Mouse (Mus musculus) megakaryocyte, embryonic 14.5 days (primary cell): ENCODE results near the gene Patj. TPM values are rescaled to one million over a fixed set of nuclear protein-coding genes. Genes with fewer than 3 reads are reported as not detected.
A peak's percentile ranks its signal among the peaks of the same experiment; 100 is the strongest.

Experiments used
- H3K27me3 ChIP-seq: replicated peaks from 2 replicates; pipeline ENCODE3; 2012; ENCODE audit warnings: inconsistent platforms
- H3K36me3 ChIP-seq: replicated peaks from 2 replicates; pipeline ENCODE3; 2012; ENCODE audit warnings: low read length, inconsistent platforms, mixed read lengths
- H3K4me1 ChIP-seq: 2 replicates; pipeline ENCODE4 v1.6.1; 2012; ENCODE audit warnings: inconsistent platforms
- H3K4me3 ChIP-seq: replicated peaks from 2 replicates; pipeline ENCODE3; 2012; ENCODE audit warnings: moderate library complexity, mild to moderate bottlenecking, inconsistent platforms
- H3K9me3 ChIP-seq: 2 replicates; pipeline ENCODE4 v1.6.1; 2012; ENCODE audit warnings: inconsistent platforms
- FLI1 ChIP-seq: IDR thresholded peaks from 2 replicates; pipeline ENCODE4 v1.6.1; 2012; ENCODE audit warnings: low read length, inconsistent platforms, mixed read lengths
- GATA1 ChIP-seq: IDR thresholded peaks from 3 replicates; pipeline ENCODE4 v1.6.1; 2012; ENCODE audit warnings: mixed read lengths, low read length, inconsistent platforms, borderline replicate concordance
- polyA plus RNA-seq: library from polyadenylated mRNA; stranded (reverse); fragments of >175 nt; gene quantifications from 2 replicates; pipeline ENCODE4 v1.2.3, GENCODE M21; 2012; ENCODE audit warnings: low replicate concordance; ENCODE audit not compliant: insufficient read depth

Gene Patj
- not detected in 2 replicates for polyA plus RNA-seq

DNA sequence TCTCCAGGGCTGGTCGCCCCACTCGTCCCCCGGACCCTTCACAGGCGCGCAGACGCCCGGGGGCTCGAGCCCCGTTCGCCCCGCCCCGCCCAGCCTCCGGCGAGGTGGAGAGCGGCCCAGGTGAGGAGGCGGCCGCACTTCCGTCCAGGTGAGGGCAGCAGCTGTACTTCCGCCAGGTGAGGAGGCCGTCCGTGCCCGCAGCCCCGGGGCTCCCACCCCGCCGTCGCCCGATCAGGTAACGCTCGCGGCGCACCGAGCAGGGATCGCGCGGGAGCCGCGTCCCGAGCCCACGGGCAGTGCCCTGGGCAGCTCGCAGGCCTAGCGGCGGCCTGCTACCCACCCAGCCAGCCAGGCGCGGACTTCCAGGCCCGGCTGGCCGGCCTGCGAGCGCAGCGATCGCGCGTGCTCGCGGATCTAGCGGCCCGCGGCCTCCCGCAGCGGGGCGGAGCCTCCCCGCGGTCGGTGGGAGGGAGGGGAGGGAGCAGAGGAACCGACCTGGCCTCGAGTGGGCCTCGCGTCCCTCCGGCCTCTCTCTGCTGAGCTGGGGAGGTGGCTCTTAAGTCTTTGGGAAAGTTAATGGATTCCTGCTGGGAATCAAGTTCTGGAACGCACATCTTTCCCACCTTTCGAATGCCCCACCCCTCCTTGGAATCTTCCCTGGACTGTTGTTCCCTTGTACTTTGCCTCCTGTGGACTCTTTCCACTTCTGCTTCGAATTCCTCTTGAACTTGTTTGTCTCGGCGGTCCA lies at the start of gene Patj:
Gene Patj (plus strand): TSS at position 96 of the 748 bp plus-strand sequence.
- H3K4me1 ChIP-seq, result peaks cover 8% of the 10 kb centered on the region
- no peak for TF ChIP-seq GATA1
- H3K4me3 ChIP-seq, result peak within 1 kb of the TSS; percentile 92
- peaks cover 18% of the 10 kb centered on the region for H3K27me3 ChIP-seq
- no peaks in the 10 kb centered on the region for H3K36me3 ChIP-seq
- H3K9me3 ChIP-seq, result no peaks in the 10 kb centered on the region

DNA sequence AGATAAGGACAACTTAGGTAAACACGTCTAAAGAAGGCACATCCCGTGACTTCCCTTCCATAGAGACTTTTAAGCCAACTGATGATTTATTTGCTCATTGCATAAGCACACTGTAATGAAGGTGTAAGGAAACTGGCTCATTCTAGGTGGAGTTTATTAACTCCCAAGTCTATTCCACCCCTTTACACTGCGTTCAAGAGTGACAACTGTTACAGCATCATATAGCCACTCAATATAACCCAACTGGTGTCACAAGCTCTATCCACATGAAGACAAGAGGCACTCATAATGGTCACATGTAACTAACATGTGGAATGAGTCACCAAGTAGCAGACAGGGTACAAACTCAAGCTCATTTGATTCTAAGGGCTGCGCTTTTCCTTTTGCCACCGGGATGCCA lies 47.0 kb upstream of the Patj start:
- H3K27me3 ChIP-seq, result no peaks in the 10 kb centered on the region
- no peak for TF ChIP-seq FLI1
- TF ChIP-seq GATA1, result no peak
- no peaks in the 10 kb centered on the region for H3K4me1 ChIP-seq
- H3K9me3 ChIP-seq, result peaks cover 4% of the 10 kb centered on the region; the same call in 1 of the 2 replicates
- no peaks in the 10 kb centered on the region for H3K36me3 ChIP-seq
- no peak overlapping the region for H3K4me3 ChIP-seq

- TF ChIP-seq GATA1, result no peak
- TF ChIP-seq FLI1, result no peak
- Histone ChIP-seq H3K4me3 (no peak overlapping the region), H3K4me1 (no peaks in the 10 kb centered on the region), H3K9me3 (no peaks in the 10 kb centered on the region), H3K36me3 (peaks cover 54% of the 10 kb centered on the region), H3K27me3 (no peaks in the 10 kb centered on the region)
Observed at GRCm38 (mm10) chr4:98358034-98358809, 37.4 kb upstream of the Patj start.

GRCm38 (mm10) chr4:98375401-98375800 lies 20.2 kb upstream of the Patj start:
- TF ChIP-seq FLI1 (no peak), GATA1 (no peak)
- Histone ChIP-seq H3K9me3 (no peaks in the 10 kb centered on the region), H3K27me3 (no peaks in the 10 kb centered on the region), H3K4me3 (no peak overlapping the region), H3K36me3 (peaks cover 29% of the 10 kb centered on the region), H3K4me1 (0 out of 2 replicates have a peak, but pooled peaks cover 3% of the 10 kb centered on the region)

GRCm38 (mm10) chr4:98376943-98377342 lies 18.6 kb upstream of the Patj start:
- H3K9me3 ChIP-seq, result no peaks in the 10 kb centered on the region
- TF ChIP-seq FLI1 (no peak), GATA1 (no peak)
- H3K4me1 ChIP-seq, result 0 out of 2 replicates have a peak, but pooled peaks cover 7% of the 10 kb centered on the region
- no peaks in the 10 kb centered on the region for H3K27me3 ChIP-seq
- H3K36me3 ChIP-seq, result peaks cover 21% of the 10 kb centered on the region
- no peak overlapping the region for H3K4me3 ChIP-seq

DNA sequence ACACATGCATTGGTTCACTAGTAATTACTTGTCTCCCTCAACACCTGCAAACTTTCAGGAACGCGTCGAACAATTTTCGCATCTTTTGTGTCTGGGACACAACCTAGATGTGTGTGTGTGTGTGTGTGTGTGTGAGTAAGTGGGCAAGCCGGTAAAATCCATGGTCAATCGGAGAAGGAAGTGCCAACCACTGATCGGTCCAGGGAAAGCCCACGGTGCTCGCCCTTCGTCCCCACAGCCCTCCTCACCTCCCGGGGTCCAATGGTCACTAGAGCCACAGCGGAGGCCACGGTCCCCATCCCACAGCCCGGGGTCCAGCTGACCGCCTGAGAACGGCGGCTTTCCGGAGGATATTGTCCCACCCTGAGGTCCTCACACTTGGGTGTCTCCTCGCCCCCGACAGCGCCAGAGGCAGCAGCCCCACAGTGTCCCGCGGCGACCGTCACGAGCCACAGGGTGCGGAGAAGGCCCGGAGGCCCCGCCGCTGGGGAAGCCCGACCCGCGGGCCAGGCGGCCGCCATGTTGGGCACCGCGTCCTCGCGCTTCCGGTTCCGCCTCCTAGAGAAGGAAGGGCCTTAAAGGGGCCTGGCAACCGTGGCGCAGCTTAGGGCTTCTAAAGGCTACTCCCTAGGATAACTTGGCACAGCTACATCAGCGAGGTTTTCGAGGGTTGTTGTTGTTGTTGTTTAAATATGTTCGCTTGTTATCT lies 12.7 kb upstream of the Patj start, which contains the start of gene Tm2d1:
Gene Tm2d1 (minus strand): TSS at position 591 of the 709 bp plus-strand sequence.
- H3K9me3 ChIP-seq, result no peaks in the 10 kb centered on the region
- TF ChIP-seq GATA1 (no peak), FLI1 (no peak)

DNA sequence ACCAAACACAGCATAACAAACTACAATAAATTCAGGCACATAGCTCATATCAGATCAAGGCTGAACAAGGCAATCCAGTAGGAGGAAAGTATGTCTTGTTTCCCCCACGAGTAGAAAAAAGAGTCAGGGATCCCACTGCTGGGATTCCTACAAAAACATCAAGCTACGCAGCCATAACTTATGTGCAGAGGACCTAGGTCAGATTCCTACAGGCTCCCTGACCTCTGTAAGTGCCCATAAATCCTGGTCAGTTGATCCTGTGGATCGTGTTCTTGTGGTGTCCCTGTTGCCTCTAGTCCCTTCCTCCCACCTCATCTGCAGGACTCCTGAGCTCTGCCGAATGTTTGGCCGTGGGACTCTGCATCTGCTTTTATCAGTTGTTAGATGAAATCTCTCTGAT lies 10.5 kb upstream of the Patj start:
- no peaks in the 10 kb centered on the region for H3K36me3 ChIP-seq
- TF ChIP-seq GATA1 (no peak), FLI1 (no peak)
- H3K9me3 ChIP-seq, result peaks cover 9% of the 10 kb centered on the region
- 0 out of 2 replicates have a peak, but pooled peaks cover 4% of the 10 kb centered on the region for H3K4me1 ChIP-seq
- H3K4me3 ChIP-seq, result no peak overlapping the region
- H3K27me3 ChIP-seq, result peaks cover 4% of the 10 kb centered on the region

More for the DNA sequence above, 12.7 kb upstream of the Patj start, which contains the start of gene Tm2d1:
- H3K4me3 ChIP-seq, result peak within 1 kb of the TSS; percentile 99
- H3K36me3 ChIP-seq, result peaks cover 11% of the 10 kb centered on the region
- peaks cover 4% of the 10 kb centered on the region for H3K27me3 ChIP-seq
- 0 out of 2 replicates have a peak, but pooled peaks cover 4% of the 10 kb centered on the region for H3K4me1 ChIP-seq

- H3K36me3 ChIP-seq, result no peaks in the 10 kb centered on the region
- TF ChIP-seq GATA1, result no peak
- no peak for TF ChIP-seq FLI1
- peaks cover 18% of the 10 kb centered on the region for H3K27me3 ChIP-seq
- peak overlapping the region; percentile 92 for H3K4me3 ChIP-seq
- peaks cover 8% of the 10 kb centered on the region for H3K4me1 ChIP-seq
- H3K9me3 ChIP-seq, result no peaks in the 10 kb centered on the region
Observed at GRCm38 (mm10) chr4:98395346-98395689, 267 bp upstream of the Patj start.

- no peaks in the 10 kb centered on the region for H3K36me3 ChIP-seq
- H3K27me3 ChIP-seq, result peaks cover 6% of the 10 kb centered on the region
- TF ChIP-seq GATA1, result no peak
- no peak for TF ChIP-seq FLI1
Observed at GRCm38 (mm10) chr4:98400926-98401583, 5.5 kb downstream of the Patj start.

More at GRCm38 (mm10) chr4:98400926-98401583, 5.5 kb downstream of the Patj start:
- Histone ChIP-seq H3K4me3 (no peak overlapping the region), H3K9me3 (no peaks in the 10 kb centered on the region), H3K4me1 (peaks cover 1% of the 10 kb centered on the region)
